ENCODE assay signal across 8 mouse cellular contexts in genomic region chr12:69723376-69723775, GRCm38 (mm10). TPM values are rescaled to one million over a fixed set of nuclear protein-coding genes. Genes with fewer than 3 reads are reported as not detected.
A peak's percentile ranks its signal among the peaks of the same experiment; 100 is the strongest.
DNase-seq lines count a peak whose midpoint lies in the region; ATAC-seq and TF ChIP-seq lines count a peak whose summit lies in the region.

No protein-coding gene starts in this region.

- peaks cover 13% of the 10 kb centered on the region for H3K4me1 ChIP-seq in liver, adult 2 months (ENCODE audit: control insufficient read depth, insufficient read depth, low read length)
- H3K4me1 ChIP-seq in embryonic facial prominence, embryonic 15.5 days: peaks cover 15% of the 10 kb centered on the region
- H3K4me1 ChIP-seq in kidney, postnatal 0 days (replicated peaks; ENCODE audit: insufficient read depth, low read length): no peaks in the 10 kb centered on the region; the same call in 1 of the 2 replicates
- H3K4me1 ChIP-seq in neural tube, embryonic 13.5 days (replicated peaks): peaks cover 19% of the 10 kb centered on the region

- DNase-seq in liver, adult 2 months (ENCODE audit: extremely low read depth, low read depth, low spot score): peak; percentile 54
- no peak for DNase-seq in liver
- DNase-seq in kidney, postnatal 0 days (ENCODE audit: low spot score): no peak
- DNase-seq in thymus, postnatal 36 days: no peak
- no peak for DNase-seq in embryo, embryonic 10.5 days (ENCODE audit: low spot score)
- DNase-seq in spleen, postnatal 10 days (ENCODE audit: low spot score in 2 of 2): no peak

- H3K9ac ChIP-seq in liver, adult 2 months (ENCODE audit: low read depth, low read length): peak overlapping the region; percentile 91
- no peak overlapping the region for H3K9ac ChIP-seq in embryonic facial prominence, embryonic 15.5 days
- H3K9ac ChIP-seq in kidney, postnatal 0 days (ENCODE audit: low read depth, low read length): no peak overlapping the region
- H3K9ac ChIP-seq in neural tube, embryonic 13.5 days: 0 out of 2 replicates have a peak overlapping the region, but pooled peaks have one; percentile 76

- H3K9me3 ChIP-seq in embryonic facial prominence, embryonic 15.5 days (replicated peaks): peaks cover 9% of the 10 kb centered on the region
- H3K9me3 ChIP-seq in kidney, postnatal 0 days (replicated peaks; ENCODE audit: low read length): no peaks in the 10 kb centered on the region
- H3K9me3 ChIP-seq in neural tube, embryonic 13.5 days: peaks cover 15% of the 10 kb centered on the region

- peak overlapping the region; percentile 86; the same call in 1 of the 2 replicates for H3K4me3 ChIP-seq in liver, adult 2 months (ENCODE audit: insufficient read depth, low read depth, low read length)
- H3K4me3 ChIP-seq in embryonic facial prominence, embryonic 15.5 days (replicated peaks): peak overlapping the region; percentile 64
- no peak overlapping the region for H3K4me3 ChIP-seq in kidney, postnatal 0 days (replicated peaks; ENCODE audit: low read depth, low read length)
- 0 out of 2 replicates have a peak overlapping the region, but pooled peaks have one; percentile 78 for H3K4me3 ChIP-seq in neural tube, embryonic 13.5 days

- H3K27ac ChIP-seq in liver, adult 2 months (replicated peaks; ENCODE audit: insufficient read depth, low read depth, low read length): peak overlapping the region; percentile 13
- no peak overlapping the region for H3K27ac ChIP-seq in embryonic facial prominence, embryonic 15.5 days (replicated peaks)
- no peak overlapping the region for H3K27ac ChIP-seq in kidney, postnatal 0 days
- H3K27ac ChIP-seq in neural tube, embryonic 13.5 days (replicated peaks): no peak overlapping the region

- no peak for TF ChIP-seq POLR2A in liver, adult 2 months (IDR thresholded peaks at IDR 0.05; ENCODE audit: extremely low read depth, insufficient read depth, low read length)

- 31% methylated on average over 2 of the region's 2 CpGs for WGBS in liver, adult 2 months
- 45% methylated on average over 2 of the region's 2 CpGs for WGBS in embryonic facial prominence, embryonic 15.5 days
- 56% methylated on average over 2 of the region's 2 CpGs for whole genome bisulfite sequencing in kidney, postnatal 0 days
- 70% methylated on average over 2 of the region's 2 CpGs for WGBS in neural tube, embryonic 13.5 days

- H3K79me2 ChIP-seq in liver, adult 2 months (ENCODE audit: control insufficient read depth, insufficient read depth, low read length): peaks cover 14% of the 10 kb centered on the region; the same call in 1 of the 2 replicates

- peaks cover 11% of the 10 kb centered on the region; the same call in 1 of the 2 replicates for H3K36me3 ChIP-seq in liver, adult 2 months (ENCODE audit: control insufficient read depth, insufficient read depth, low read length)
- H3K36me3 ChIP-seq in embryonic facial prominence, embryonic 15.5 days: peaks cover 15% of the 10 kb centered on the region
- H3K36me3 ChIP-seq in kidney, postnatal 0 days (ENCODE audit: insufficient read depth, low read length): no peaks in the 10 kb centered on the region
- H3K36me3 ChIP-seq in neural tube, embryonic 13.5 days: peaks cover 26% of the 10 kb centered on the region

- H3K27me3 ChIP-seq in liver, adult 2 months (ENCODE audit: control insufficient read depth, insufficient read depth, low read length): no peaks in the 10 kb centered on the region
- H3K27me3 ChIP-seq in embryonic facial prominence, embryonic 15.5 days: no peaks in the 10 kb centered on the region
- H3K27me3 ChIP-seq in kidney, postnatal 0 days (ENCODE audit: insufficient read depth, low read length): no peaks in the 10 kb centered on the region
- no peaks in the 10 kb centered on the region for H3K27me3 ChIP-seq in neural tube, embryonic 13.5 days

- TF ChIP-seq CTCF in liver, adult 2 months (IDR thresholded peaks at IDR 0.05; ENCODE audit: low read depth, low read length): no peak
- TF ChIP-seq CTCF in kidney, postnatal 0 days (IDR thresholded peaks at IDR 0.05; ENCODE audit: low read depth): no peak

- ATAC-seq in embryonic facial prominence, embryonic 15.5 days (ENCODE audit: insufficient number of reproducible peaks, low FRiP score, low TSS enrichment, low read depth): no peak
- ATAC-seq in kidney, postnatal 0 days (replicated peaks; ENCODE audit: low FRiP score, low read depth): no peak
- ATAC-seq in neural tube, embryonic 13.5 days (ENCODE audit: low read depth): no peak

- peak overlapping the region; percentile 87 for H3K4me2 ChIP-seq in embryonic facial prominence, embryonic 15.5 days (replicated peaks)
- H3K4me2 ChIP-seq in kidney, postnatal 0 days (ENCODE audit: low read length): peak overlapping the region; percentile 92
- H3K4me2 ChIP-seq in neural tube, embryonic 13.5 days: peak overlapping the region; percentile 87

RNA-seq across cellular contexts. Expression of gene L2hgdh, which starts 1.3 kb away (rescaled TPM):
- total RNA-seq in liver, adult 2 months (2014; rRNA removed): 38.9 and 41.5 TPM in 2 replicates
- polyA plus RNA-seq in liver, adult 2 months (2012; rRNA removed): 17.9 and 19.6 TPM in 2 replicates
- polyA plus RNA-seq in embryonic facial prominence, embryonic 15.5 days (2015; fragmentation: Nextera tagmentation; extraction: Ambion mirVana): 17.2 and 17.3 TPM in 2 replicates
- 20.0 and 21.1 TPM in 2 replicates for polyA plus RNA-seq in kidney, postnatal 0 days (2015; fragmentation: Nextera tagmentation; extraction: Ambion mirVana)
- polyA plus RNA-seq in neural tube, embryonic 13.5 days (2015; fragmentation: Nextera tagmentation; extraction: Ambion mirVana): 8.9 and 9.6 TPM in 2 replicates

RNA-seq across cellular contexts. Expression of gene Atp5s, which starts 1.4 kb away (rescaled TPM):
- 6.2 and 8.6 TPM in 2 replicates for total RNA-seq in liver, adult 2 months (2014; rRNA removed)
- 9.0 and 9.9 TPM in 2 replicates for polyA plus RNA-seq in liver, adult 2 months (2012; rRNA removed)
- polyA plus RNA-seq in embryonic facial prominence, embryonic 15.5 days (2015; fragmentation: Nextera tagmentation; extraction: Ambion mirVana): 32.5 and 35.0 TPM in 2 replicates
- polyA plus RNA-seq in kidney, postnatal 0 days (2015; fragmentation: Nextera tagmentation; extraction: Ambion mirVana): 29.5 and 32.9 TPM in 2 replicates
- 31.1 and 32.3 TPM in 2 replicates for polyA plus RNA-seq in neural tube, embryonic 13.5 days (2015; fragmentation: Nextera tagmentation; extraction: Ambion mirVana)

RNA-seq across cellular contexts. Expression of gene Sos2, which starts 41.7 kb away (rescaled TPM):
- 11.1 and 11.9 TPM in 2 replicates for total RNA-seq in liver, adult 2 months (2014; rRNA removed)
- polyA plus RNA-seq in liver, adult 2 months (2012; rRNA removed): 5.5 and 7.3 TPM in 2 replicates
- polyA plus RNA-seq in embryonic facial prominence, embryonic 15.5 days (2015; fragmentation: Nextera tagmentation; extraction: Ambion mirVana): 10.3 and 10.7 TPM in 2 replicates
- 7.1 and 8.4 TPM in 2 replicates for polyA plus RNA-seq in kidney, postnatal 0 days (2015; fragmentation: Nextera tagmentation; extraction: Ambion mirVana)
- 13.1 and 14.3 TPM in 2 replicates for polyA plus RNA-seq in neural tube, embryonic 13.5 days (2015; fragmentation: Nextera tagmentation; extraction: Ambion mirVana)

Comparison
In these comparisons a context has a peak if more than half of its experiments do, and no peak if none do; other contexts are left out.
1. H3K9ac ChIP-seq: peak in liver, adult 2 months (single experiment) and neural tube, embryonic 13.5 days (single experiment); none in embryonic facial prominence, embryonic 15.5 days (single experiment) and kidney, postnatal 0 days (single experiment).
2. Peak in every context shown above with its lines, with median percentiles within 50 percentile points of each other: H3K4me2 ChIP-seq.